In the genomic region with DNA sequence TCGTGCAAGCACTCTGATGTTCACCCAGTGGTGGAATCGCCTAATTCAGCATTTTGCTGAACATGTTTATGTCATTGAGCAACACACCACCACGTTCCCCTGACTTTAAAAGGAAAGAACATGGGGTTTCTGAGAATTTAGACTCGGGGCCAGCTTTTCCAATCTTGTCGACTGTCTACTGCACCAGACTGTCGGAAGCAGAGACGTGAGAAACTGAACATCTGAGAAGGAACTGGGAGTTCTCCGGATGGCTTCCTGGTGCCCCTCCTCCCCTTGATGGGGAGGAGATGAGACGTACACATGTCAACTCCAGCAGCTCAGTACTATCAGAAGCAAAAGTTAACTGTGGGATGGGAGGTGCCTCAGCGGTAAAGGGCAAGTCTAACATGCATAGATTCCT, we compare ENCODE assay signal across 11 mouse cellular contexts. TPM values are rescaled to one million over a fixed set of nuclear protein-coding genes. Genes with fewer than 3 reads are reported as not detected.
DNase-seq lines count a peak whose midpoint lies in the region.
"Had no signal": no experiment of that assay in that cellular context is flagged by ENCODE, and none has a peak within 500 bp of the region (broad histone marks: within the 10 kb centered on the region; RNA-seq: fewer than 3 reads in every experiment).

No protein-coding gene starts in this region.

- peak; percentile 56 for DNase-seq in heart, adult 8-10 months (ENCODE audit: low spot score)
- no peak for DNase-seq in heart, postnatal 4 days
- DNase-seq in left cerebral cortex, adult 18-20 months (ENCODE audit: low spot score in 2 of 2), result peak; percentile 19 to 28
- DNase-seq in left cerebral cortex, adult 8-10 months (ENCODE audit: low spot score in 2 of 2), result no peak
- DNase-seq in brain, adult 2 months (ENCODE audit: low read depth, low spot score), result peak; percentile 53
- DNase-seq in lung, postnatal 10 days, result peak; percentile 59
- DNase-seq in embryo, embryonic 10 days (ENCODE audit: low spot score), result no peak
- DNase-seq in adrenal gland, postnatal 4 days (ENCODE audit: low spot score in 2 of 2), result no peak
- DNase-seq: cerebellum, adult 2 months; kidney, postnatal 14 days had no signal

RNA-seq across cellular contexts. Expression of gene Mis18a, which starts 32.1 kb away (rescaled TPM):
- total RNA-seq in heart, adult 8-10 months (2022), result 1 to 10 TPM; 2.1 to 3.7 (median 2.8) TPM
- total RNA-seq in heart, postnatal 4 days (2021), result 10 to 100 TPM in 1 of 2 experiments, 1 to 10 TPM in 1; 9.5 to 11.6 TPM
- 1 to 10 TPM; 5.7 to 6.8 TPM for total RNA-seq in left cerebral cortex, adult 18-20 months (2021)
- total RNA-seq in left cerebral cortex, adult 8-10 months (2022), result 10 to 100 TPM in 1 of 4 experiments, 1 to 10 TPM in 3; 4.4 to 10.2 (median 6.4) TPM
- 10 to 100 TPM; 13.9 to 16.4 TPM for total RNA-seq in adrenal gland, postnatal 4 days (2021)

RNA-seq across cellular contexts. Expression of gene Mrap, which starts 42.9 kb away (rescaled TPM):
- 10 to 100 TPM; 13.4 to 20.0 (median 13.6) TPM for total RNA-seq in heart, adult 8-10 months (2022)
- 10 to 100 TPM; 24.0 to 25.1 TPM for total RNA-seq in heart, postnatal 4 days (2021)
- total RNA-seq in left cerebral cortex, adult 18-20 months (2021), result under 1 TPM; 0.45 to 0.74 TPM
- under 1 TPM in 3 of 4 experiments, not detected in 1; 0.34 to 0.53 (median 0.38) TPM for total RNA-seq in left cerebral cortex, adult 8-10 months (2022)
- total RNA-seq in adrenal gland, postnatal 4 days (2021), result 100 to 1,000 TPM; 216 to 230 TPM
- total RNA-seq: megakaryocyte, adult 5-6 weeks had no signal

Comparison
In these comparisons a context has a peak if more than half of its experiments do, and no peak if none do; other contexts are left out.
1. DNase-seq: peak in heart, adult 8-10 months (single experiment), left cerebral cortex, adult 18-20 months (2 of 2), brain, adult 2 months (single experiment) and lung, postnatal 10 days (single experiment); none in heart, postnatal 4 days (single experiment), left cerebral cortex, adult 8-10 months (0 of 2), embryo, embryonic 10 days (single experiment) and adrenal gland, postnatal 4 days (0 of 2).
2. RNA of gene Mrap, which starts 42.9 kb away (total RNA-seq): 216 to 230 TPM in adrenal gland, postnatal 4 days; 24.0 to 25.1 TPM in heart, postnatal 4 days, 13.4 to 20.0 TPM in heart, adult 8-10 months, 0.45 to 0.74 TPM in left cerebral cortex, adult 18-20 months and 0.34 to 0.53 TPM in left cerebral cortex, adult 8-10 months; every median in the first group is over 4 times any median in the second.